Mouse (Mus musculus) ES-Bruce4 (cell line): Measurements from ENCODE around the gene Rpl27. TPM values are rescaled to one million over a fixed set of nuclear protein-coding genes. Genes with fewer than 3 reads are reported as not detected.

Experiments
- H3K27ac ChIP-seq: 2 replicates; pipeline ENCODE4 v1.5.1; 2012; ENCODE audit warnings: low read length, inconsistent platforms; ENCODE audit not compliant: insufficient read depth
- H3K27me3 ChIP-seq: 2 replicates; pipeline ENCODE4 v1.6.1; 2012; ENCODE audit warnings: mild to moderate bottlenecking, low read length, inconsistent platforms; ENCODE audit not compliant: control insufficient read depth, poor library complexity, insufficient read depth, severe bottlenecking
- H3K36me3 ChIP-seq: 2 replicates; pipeline ENCODE4 v1.6.1; 2012; ENCODE audit warnings: inconsistent platforms, mild to moderate bottlenecking, low read length, moderate library complexity; ENCODE audit not compliant: control insufficient read depth, poor library complexity, insufficient read depth, severe bottlenecking
- H3K4me1 ChIP-seq: one replicate; pipeline ENCODE4 v1.8.1; 2011; ENCODE audit warnings: low read length; ENCODE audit not compliant: control insufficient read depth, insufficient read depth
- H3K4me3 ChIP-seq: 2 replicates; pipeline ENCODE4 v1.5.1; 2011; ENCODE audit warnings: low read depth, mild to moderate bottlenecking, low read length
- H3K9ac ChIP-seq: 2 replicates; pipeline ENCODE4 v1.6.1; 2012; ENCODE audit warnings: low read depth, mild to moderate bottlenecking, inconsistent platforms; ENCODE audit not compliant: poor library complexity, severe bottlenecking
- H3K9me3 ChIP-seq: replicated peaks from 2 replicates; pipeline ENCODE4 v1.6.1; 2012; ENCODE audit warnings: mild to moderate bottlenecking, low read length, inconsistent platforms; ENCODE audit not compliant: control insufficient read depth, poor library complexity, insufficient read depth, severe bottlenecking
- CTCF ChIP-seq: IDR thresholded peaks from one replicate; pipeline ENCODE4 v1.8.1; 2011; ENCODE audit warnings: low read depth, low read length
- EP300 ChIP-seq: IDR thresholded peaks from 2 replicates; pipeline ENCODE4 v1.6.1; 2011; ENCODE audit warnings: low read depth, low read length; ENCODE audit not compliant: insufficient read depth
- POLR2A ChIP-seq: IDR thresholded peaks from one replicate; pipeline ENCODE4 v1.8.1; 2011; ENCODE audit warnings: low read length; ENCODE audit not compliant: insufficient read depth
- polyA plus RNA-seq: library from polyadenylated mRNA; stranded (reverse); fragments of >200 nt; gene quantifications from 2 replicates; pipeline ENCODE4 v1.2.4, GENCODE M21; 2011; ENCODE audit warnings: low read depth; ENCODE audit not compliant: missing spikeins, insufficient read depth, insufficient read length

The Rpl27 gene
- polyA plus RNA-seq, 1 experiment: 1,249 TPM

DNA sequence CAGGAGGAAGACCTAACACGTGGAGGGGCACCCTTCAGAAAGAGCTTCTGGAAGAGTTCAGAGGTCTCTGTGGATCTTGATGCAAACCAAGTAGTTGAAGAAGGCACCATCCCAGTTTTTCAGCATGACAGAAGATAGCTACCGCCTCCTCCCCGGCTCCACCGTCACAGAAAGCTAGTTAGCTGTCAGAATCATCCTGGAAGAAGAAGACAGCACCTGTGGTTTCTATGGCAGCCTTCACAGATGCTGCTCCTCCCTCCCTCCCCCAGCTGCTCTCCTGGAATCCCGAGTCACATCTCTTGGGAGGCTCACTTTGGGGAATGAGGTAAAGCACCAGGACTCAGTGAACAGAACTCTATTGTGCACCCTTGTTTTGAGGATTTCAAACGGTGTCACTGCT is 23.1 kb upstream of the Rpl27 start:
- TF ChIP-seq EP300 (no peak), CTCF (no peak)
- no peaks in the 10 kb centered on the region for H3K9me3 ChIP-seq
- H3K27me3 ChIP-seq: no peaks in the 10 kb centered on the region
- H3K9ac ChIP-seq: no peak overlapping the region
- no peak overlapping the region for H3K27ac ChIP-seq
- peaks cover 1% of the 10 kb centered on the region for H3K36me3 ChIP-seq
- no peaks in the 10 kb centered on the region for H3K4me1 ChIP-seq
- no peak overlapping the region for H3K4me3 ChIP-seq

- Histone ChIP-seq H3K4me3 (no peak overlapping the region), H3K9me3 (no peaks in the 10 kb centered on the region), H3K27me3 (no peaks in the 10 kb centered on the region), H3K4me1 (no peaks in the 10 kb centered on the region), H3K36me3 (no peaks in the 10 kb centered on the region), H3K27ac (no peak overlapping the region), H3K9ac (no peak overlapping the region)
- TF ChIP-seq EP300 (no peak), POLR2A (no peak), CTCF (peak; percentile 64)
These were observed 22.5 kb upstream of the Rpl27 start for GRCm38 (mm10) chr11:101419610-101420009.

- H3K36me3 ChIP-seq: no peaks in the 10 kb centered on the region
- H3K27ac ChIP-seq: no peak overlapping the region
- H3K27me3 ChIP-seq: no peaks in the 10 kb centered on the region
- H3K9me3 ChIP-seq: no peaks in the 10 kb centered on the region
- H3K4me3 ChIP-seq: no peak overlapping the region
- TF ChIP-seq CTCF (no peak), POLR2A (no peak), EP300 (no peak)
- no peaks in the 10 kb centered on the region for H3K4me1 ChIP-seq
- no peak overlapping the region for H3K9ac ChIP-seq
These were observed 21.9 kb upstream of the Rpl27 start for GRCm38 (mm10) chr11:101420148-101420547.

DNA sequence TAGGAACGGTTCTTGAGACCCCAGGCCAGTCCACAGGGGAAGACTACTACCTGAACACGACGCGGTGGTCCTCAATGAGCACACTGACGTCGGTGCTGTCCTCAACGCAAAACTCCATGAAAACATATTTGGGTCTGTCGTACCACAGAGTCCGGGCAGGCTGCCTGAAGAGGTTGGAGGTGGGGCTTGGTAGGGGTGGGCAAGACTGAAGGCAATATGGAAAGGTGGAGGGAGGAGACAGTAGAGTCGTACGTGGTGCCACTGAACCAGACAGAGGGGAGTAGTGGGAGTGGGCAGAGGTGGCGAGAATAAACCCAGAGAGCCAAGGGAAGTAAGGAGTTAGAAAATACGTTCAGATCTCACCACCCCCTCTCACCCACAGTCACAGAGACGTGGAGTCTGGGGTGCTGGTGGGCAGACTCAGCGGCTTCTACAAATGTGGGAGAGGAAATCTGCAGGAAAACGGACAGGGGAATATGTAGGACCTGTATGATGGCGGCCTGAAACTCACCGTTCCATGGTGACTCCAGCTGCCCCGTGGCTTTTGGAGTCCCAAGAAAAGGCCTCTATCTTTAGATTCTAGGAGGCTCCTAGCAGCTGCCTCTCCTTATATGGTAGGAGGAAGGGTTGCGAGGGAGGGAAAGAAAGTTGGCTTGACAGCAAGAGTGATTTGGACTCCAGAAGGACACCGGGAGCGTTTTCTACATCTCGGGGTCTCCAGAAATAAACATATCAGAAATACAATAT is 17.8 kb upstream of the Rpl27 start, which contains the start of gene Gm27029:
Gene Gm27029 (minus strand): TSS at position 692 of the 747 bp plus-strand sequence.
- Histone ChIP-seq H3K36me3 (no peaks in the 10 kb centered on the region), H3K27ac (peak within 1 kb of the TSS; percentile 16; the same call in 1 of the 2 replicates), H3K9me3 (no peaks in the 10 kb centered on the region), H3K27me3 (no peaks in the 10 kb centered on the region), H3K4me3 (peak within 1 kb of the TSS; percentile 74), H3K9ac (peak within 1 kb of the TSS; percentile 55), H3K4me1 (no peaks in the 10 kb centered on the region)
- TF ChIP-seq EP300 (no peak), CTCF (no peak), POLR2A (no peak)

DNA sequence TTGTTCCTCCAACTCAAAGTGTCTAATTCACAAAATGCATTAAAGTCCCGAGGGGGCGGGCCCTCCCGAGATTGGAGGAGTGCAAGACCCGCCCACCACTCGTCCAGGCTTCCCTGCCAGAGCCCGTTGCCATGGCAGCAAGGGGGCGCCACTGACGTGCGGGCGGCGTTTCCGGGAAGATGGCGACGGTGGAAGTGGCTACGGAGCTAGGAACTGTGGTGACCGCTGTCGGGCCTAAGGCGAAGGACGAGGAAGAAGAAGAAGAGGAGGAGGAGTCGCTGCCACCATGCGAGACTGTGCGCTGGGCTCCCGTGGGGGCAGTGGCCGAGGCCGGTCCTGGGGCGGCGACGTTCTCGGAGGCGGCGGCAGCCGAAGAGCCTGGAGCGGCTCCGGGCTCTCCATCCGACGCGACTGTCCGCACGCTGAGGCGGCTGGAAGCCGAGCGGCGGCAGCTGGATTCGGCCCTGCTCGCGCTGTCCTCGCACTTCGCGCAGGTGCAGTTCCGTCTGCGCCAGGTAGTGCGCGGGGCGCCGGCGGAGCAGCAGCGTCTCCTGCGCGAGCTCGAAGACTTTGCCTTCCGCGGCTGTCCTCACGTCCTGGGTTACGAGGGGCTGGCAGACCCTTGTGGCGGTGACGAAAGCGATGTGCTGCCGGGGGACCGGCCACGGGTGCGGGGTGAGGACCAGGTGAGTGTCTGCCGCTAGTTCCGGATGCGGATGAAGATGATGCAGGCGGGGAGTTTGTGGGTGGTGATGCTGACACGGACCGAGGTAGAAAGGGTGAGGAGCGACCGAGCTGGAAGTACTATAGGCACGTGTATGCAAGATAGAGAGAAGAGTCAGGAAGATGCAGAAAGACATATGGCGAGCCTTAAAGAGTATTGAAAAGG is 16.9 kb upstream of the Rpl27 start, which contains the start of the genes Rundc1 and Ptges3l:
Gene Rundc1 (plus strand): TSS at position 161 of the 889 bp plus-strand sequence.
Gene Ptges3l (minus strand): TSS at position 409 of the 889 bp plus-strand sequence.
- Histone ChIP-seq H3K9ac (peak within 1 kb of the TSS; percentile 55), H3K9me3 (no peaks in the 10 kb centered on the region), H3K4me3 (peak within 1 kb of the TSS; percentile 74), H3K4me1 (no peaks in the 10 kb centered on the region), H3K27me3 (no peaks in the 10 kb centered on the region), H3K27ac (peak within 1 kb of the TSS; percentile 16; the same call in 1 of the 2 replicates), H3K36me3 (no peaks in the 10 kb centered on the region)
- TF ChIP-seq CTCF: peak; percentile 13
- TF ChIP-seq POLR2A: no peak
- TF ChIP-seq EP300: no peak
